Mouse (Mus musculus) gastrocnemius, postnatal 4 days (tissue): ENCODE data around the gene Map2k7. TPM values are rescaled to one million over a fixed set of nuclear protein-coding genes. Genes with fewer than 3 reads are reported as not detected.
"Not testable (repeated sequence)": the region's sequence is repeated elsewhere in the genome, so short reads cannot be mapped to it uniquely, and the experiment has no call there.

Source experiments
- DNase-seq, 2 experiments: peaks; one replicate each; pipeline ENCODE4 v3.0.0; 2021 to 2022; ENCODE audit warnings: low spot score in 2 of 2, mixed read lengths in 2 of 2
- total RNA-seq, 2 experiments: library from RNA; stranded (reverse); gene quantifications; 2 replicates each; pipeline ENCODE4 v1.2.3; 2021

Map2k7 gene
- total RNA-seq, 2 experiments from 2014 or later: 58.3 to 62.6 TPM

GRCm38 (mm10) chr8:4222059-4222458 is 16.5 kb upstream of the Map2k7 start:
- no peak for DNase-seq

- DNase-seq: no peak
Observed at GRCm38 (mm10) chr8:4226323-4226722, 12.2 kb upstream of the Map2k7 start.

GRCm38 (mm10) chr8:4226739-4227347 is 11.7 kb upstream of the Map2k7 start, which contains the start of gene Lrrc8e:
Gene Lrrc8e (plus strand): TSS chr8:4226827.
- DNase-seq: no peak

- no peak for DNase-seq
Observed at GRCm38 (mm10) chr8:4227919-4228318, 10.6 kb upstream of the Map2k7 start.

GRCm38 (mm10) chr8:4229784-4230183 is 8.8 kb upstream of the Map2k7 start:
- no peak for DNase-seq

GRCm38 (mm10) chr8:4230612-4231351 is 7.8 kb upstream of the Map2k7 start:
- no peak for DNase-seq

GRCm38 (mm10) chr8:4237814-4238433 is 616 bp upstream of the Map2k7 start:
- peak in 1 of 2 experiments; percentile 24 for DNase-seq

- DNase-seq: no peak
Observed at GRCm38 (mm10) chr8:4239193-4239890, 802 bp downstream of the Map2k7 start.

- DNase-seq: no peak
Observed at GRCm38 (mm10) chr8:4245061-4245460, 6.5 kb downstream of the Map2k7 start.

- no peak for DNase-seq
Observed at GRCm38 (mm10) chr8:4245737-4246136, 7.2 kb downstream of the Map2k7 start.

GRCm38 (mm10) chr8:4247241-4247640 is 8.7 kb downstream of the Map2k7 start:
- DNase-seq: no peak

- DNase-seq: no peak
Observed at GRCm38 (mm10) chr8:4247951-4248540, 9.5 kb downstream of the Map2k7 start, which contains the start of gene Tgfbr3l. Gene Tgfbr3l (plus strand): TSS chr8:4248214.

- peak; percentile 61 to 67 for DNase-seq
Observed at GRCm38 (mm10) chr8:4249213-4249612, 10.7 kb downstream of the Map2k7 start.

- peak; percentile 81 to 85 for DNase-seq
Observed at GRCm38 (mm10) chr8:4250306-4250970, 11.9 kb downstream of the Map2k7 start.

GRCm38 (mm10) chr8:4252116-4252760 is 13.7 kb downstream of the Map2k7 start:
- DNase-seq: no peak

- DNase-seq: peak; percentile 91 to 98
Observed at GRCm38 (mm10) chr8:4252934-4253841, 14.6 kb downstream of the Map2k7 start, which contains the start of gene Snapc2. Gene Snapc2 (plus strand): TSS chr8:4253080.

GRCm38 (mm10) chr8:4254001-4254400 is 15.5 kb downstream of the Map2k7 start:
- DNase-seq: peak in 1 of 2 experiments; percentile 50

GRCm38 (mm10) chr8:4255471-4255870 is 16.9 kb downstream of the Map2k7 start:
- DNase-seq: not testable (repeated sequence)

GRCm38 (mm10) chr8:4256911-4257310 is 18.4 kb downstream of the Map2k7 start:
- DNase-seq: no peak
